Mouse (Mus musculus) neural tube, embryonic 13.5 days (tissue): ENCODE data around the gene Higd1b. TPM values are rescaled to one million over a fixed set of nuclear protein-coding genes. Genes with fewer than 3 reads are reported as not detected.

ENCODE experiments used
- ATAC-seq: fragments of 200-750 bp; cut with Nextera tagmentation; 2 replicates; pipeline ENCODE4 v1.8.0; 2017; ENCODE audit warnings: low read depth, mild to moderate bottlenecking, moderate TSS enrichment, moderate library complexity
- H3K27ac ChIP-seq: fragments of 300-500 bp; sonication (generic); replicated peaks from 2 replicates; pipeline ENCODE4 v1.5.1; 2015; ENCODE audit warnings: moderate library complexity, mild to moderate bottlenecking, inconsistent platforms
- H3K27me3 ChIP-seq: fragments of 300-500 bp; sonication (generic); 2 replicates; pipeline ENCODE4 v1.6.1; 2015; ENCODE audit warnings: mild to moderate bottlenecking, inconsistent platforms
- H3K36me3 ChIP-seq: fragments of 300-500 bp; sonication (generic); 2 replicates; pipeline ENCODE4 v1.6.1; 2015; ENCODE audit warnings: mild to moderate bottlenecking, inconsistent platforms
- H3K4me1 ChIP-seq: fragments of 300-500 bp; sonication (generic); replicated peaks from 2 replicates; pipeline ENCODE4 v1.6.1; 2015; ENCODE audit warnings: inconsistent platforms
- H3K4me2 ChIP-seq: fragments of 300-500 bp; sonication (generic); 2 replicates; pipeline ENCODE4 v1.6.1; 2015; ENCODE audit warnings: inconsistent platforms, mild to moderate bottlenecking, moderate library complexity
- H3K4me3 ChIP-seq: fragments of 300-500 bp; sonication (generic); 2 replicates; pipeline ENCODE4 v1.5.1; 2015; ENCODE audit warnings: mild to moderate bottlenecking, inconsistent platforms
- H3K9ac ChIP-seq: fragments of 300-500 bp; sonication (generic); 2 replicates; pipeline ENCODE4 v1.6.1; 2015; ENCODE audit warnings: moderate library complexity, mild to moderate bottlenecking, inconsistent platforms
- H3K9me3 ChIP-seq: fragments of 300-500 bp; sonication (generic); 2 replicates; pipeline ENCODE4 v1.6.1; 2016; ENCODE audit warnings: inconsistent platforms
- WGBS: fragments of 180-500 bp; shearing (Covaris S2); methylation state at CpG from one replicate; pipeline ENCODE4 v1.1.7; 2015; 5-methylcytosine and 5-hydroxymethylcytosine counted together
- polyA plus RNA-seq: library from polyadenylated mRNA; unstranded; fragments of >200 nt; fragmentation: Nextera tagmentation; extraction: Ambion mirVana; gene quantifications from 2 replicates; pipeline ENCODE4 v1.2.1, GENCODE M21; 2015

The Higd1b gene
- polyA plus RNA-seq, 1 experiment from 2014 or later: 2.6 TPM

GRCm38 (mm10) chr11:102884616-102885219 lies 49.1 kb downstream of the Higd1b start, which contains the start of gene Fam187a:
Gene Fam187a (plus strand): TSS chr11:102885169.
- H3K4me2 ChIP-seq: no peak within 1 kb of the TSS
- H3K4me3 ChIP-seq: no peak within 1 kb of the TSS
- no peaks in the 10 kb centered on the region for H3K9me3 ChIP-seq
- WGBS: 55% methylated on average over 10 of the region's 10 CpGs
- H3K36me3 ChIP-seq: no peaks in the 10 kb centered on the region
- H3K27ac ChIP-seq: 0 out of 2 replicates have a peak within 1 kb of the TSS, but pooled peaks have one; percentile 9
- 0 out of 2 replicates have a peak within 1 kb of the TSS, but pooled peaks have one; percentile 27 for H3K9ac ChIP-seq
- H3K4me1 ChIP-seq: peaks cover 20% of the 10 kb centered on the region
- peaks cover 45% of the 10 kb centered on the region for H3K27me3 ChIP-seq
- no peak for ATAC-seq

GRCm38 (mm10) chr11:102887433-102887832 lies 51.8 kb downstream of the Higd1b start:
- WGBS: 88% methylated on average over 5 of the region's 5 CpGs
- Histone ChIP-seq H3K4me1 (peaks cover 14% of the 10 kb centered on the region; the same call in 1 of the 2 replicates), H3K27me3 (peaks cover 63% of the 10 kb centered on the region), H3K27ac (no peak overlapping the region), H3K9ac (no peak overlapping the region), H3K9me3 (no peaks in the 10 kb centered on the region), H3K4me2 (no peak overlapping the region), H3K4me3 (no peak overlapping the region), H3K36me3 (no peaks in the 10 kb centered on the region)
- ATAC-seq: no peak

Other genes with a start within 250 kb of the Higd1b start
- gene Fzd2, start 231.5 kb upstream of the Higd1b start, polyA plus RNA-seq: 14.8 and 21.1 TPM in 2 replicates
- 0.15 and 0.25 TPM in 2 replicates for gene Meioc, start 172.1 kb upstream of the Higd1b start, polyA plus RNA-seq
- gene Ccdc43, start 138.1 kb upstream of the Higd1b start, polyA plus RNA-seq: 33.4 and 43.0 TPM in 2 replicates
- gene Adam11, start 74.4 kb upstream of the Higd1b start, polyA plus RNA-seq: 40.1 and 47.0 TPM in 2 replicates
- 38.2 and 40.5 TPM in 2 replicates for gene Gjc1, start 16.1 kb upstream of the Higd1b start, polyA plus RNA-seq
- gene Eftud2, start 45.1 kb downstream of the Higd1b start, polyA plus RNA-seq: 134 TPM in 2 replicates
- 0.89 and 0.91 TPM in 2 replicates for gene Ccdc103, start 45.4 kb downstream of the Higd1b start, polyA plus RNA-seq
- gene Fam187a, start 49.3 kb downstream of the Higd1b start, polyA plus RNA-seq: not detected in 2 replicates
- 0.11 and 0.24 TPM in 2 replicates for gene Gfap, start 65.1 kb downstream of the Higd1b start, polyA plus RNA-seq
- 1.7 and 2.5 TPM in 2 replicates for gene Kif18b, start 89.3 kb downstream of the Higd1b start, polyA plus RNA-seq
- 1.9 and 2.0 TPM in 2 replicates for gene C1ql1, start 110.8 kb downstream of the Higd1b start, polyA plus RNA-seq
- gene Nmt1, start 192.3 kb downstream of the Higd1b start, polyA plus RNA-seq: 31.2 and 32.3 TPM in 2 replicates
- gene Dcakd, start 192.5 kb downstream of the Higd1b start, polyA plus RNA-seq: 161 and 171 TPM in 2 replicates